Mouse (Mus musculus) MEL (cell line): ENCODE measurements around the gene Cabcoco1. TPM values are rescaled to one million over a fixed set of nuclear protein-coding genes. Genes with fewer than 3 reads are reported as not detected.

Source experiments
- DNase-seq: peaks from one replicate; pipeline ENCODE4 v3.0.0; 2011; ENCODE audit warnings: low read depth, low spot score
- H3K27ac ChIP-seq: 2 replicates; pipeline ENCODE4 v1.5.1; 2012; ENCODE audit warnings: low read depth, mild to moderate bottlenecking, control low read depth, low read length, moderate library complexity; ENCODE audit not compliant: control insufficient read depth
- H3K27me3 ChIP-seq, 2 experiments: fragments of 150-350 bp in 1 of 2; sonication (generic) in 1 of 2; 2 replicates each; pipeline ENCODE4 v1.6.1; 2012; ENCODE audit warnings: low read length in 2 of 2, mild to moderate bottlenecking in 2 of 2, improper control_type of control experiment in 1 of 2, moderate library complexity in 1 of 2; ENCODE audit not compliant: insufficient read depth in 2 of 2, control insufficient read depth in 1 of 2
- H3K36me3 ChIP-seq, 2 experiments: 2 replicates each; pipeline ENCODE4 v1.6.1; 2012 to 2014; ENCODE audit warnings: low read length in 2 of 2, improper control_type of control experiment in 1 of 2, inconsistent platforms in 1 of 2, mild to moderate bottlenecking in 1 of 2; ENCODE audit not compliant: insufficient read depth in 2 of 2, control insufficient read depth in 1 of 2
- H3K4me1 ChIP-seq, 2 experiments: fragments of 150-350 bp in 1 of 2; sonication (generic) in 1 of 2; 2 replicates each; pipeline ENCODE4 v1.6.1; 2012; ENCODE audit warnings: low read length in 2 of 2, improper control_type of control experiment in 1 of 2, mild to moderate bottlenecking in 1 of 2; ENCODE audit not compliant: insufficient read depth in 2 of 2, control insufficient read depth in 1 of 2
- H3K4me3 ChIP-seq, 2 experiments: fragments of 150-350 bp in 1 of 2; sonication (generic) in 1 of 2; 2 replicates each; pipeline ENCODE4 v1.5.1; 2012; ENCODE audit warnings: low read depth in 2 of 2, low read length in 2 of 2, mild to moderate bottlenecking in 2 of 2, moderate library complexity in 2 of 2, control low read depth in 1 of 2, improper control_type of control experiment in 1 of 2; ENCODE audit not compliant: control insufficient read depth in 1 of 2, insufficient read depth in 1 of 2
- H3K79me2 ChIP-seq: 2 replicates; pipeline ENCODE4 v1.6.1; 2012; ENCODE audit warnings: mild to moderate bottlenecking, low read length, moderate library complexity; ENCODE audit not compliant: control insufficient read depth, poor library complexity, insufficient read depth
- H3K9ac ChIP-seq: 2 replicates; pipeline ENCODE4 v1.6.1; 2012; ENCODE audit warnings: low read depth, mild to moderate bottlenecking, control low read depth, low read length, moderate library complexity; ENCODE audit not compliant: control insufficient read depth, poor library complexity, severe bottlenecking
- H3K9me3 ChIP-seq: fragments of 150-350 bp; sonication (generic); replicated peaks from 2 replicates; pipeline ENCODE4 v1.6.1; 2012; ENCODE audit warnings: mild to moderate bottlenecking, low read length, improper control_type of control experiment, moderate library complexity; ENCODE audit not compliant: insufficient read depth
- E2F4 ChIP-seq: IDR thresholded peaks from 2 replicates; pipeline ENCODE4 v1.6.1; 2011; ENCODE audit warnings: low read depth, low read length, improper control_type of control experiment, borderline replicate concordance
- EP300 ChIP-seq, 2 experiments: IDR thresholded peaks; 2 replicates each; pipeline ENCODE4 v1.6.1; 2011; ENCODE audit warnings: improper control_type of control experiment in 2 of 2, low read length in 2 of 2, low read depth in 1 of 2, mild to moderate bottlenecking in 1 of 2
- ETS1 ChIP-seq: IDR thresholded peaks from 2 replicates; pipeline ENCODE4 v1.6.1; 2012; ENCODE audit warnings: low read depth, mild to moderate bottlenecking, inconsistent platforms, low read length, improper control_type of control experiment, moderate library complexity
- HCFC1 ChIP-seq: IDR thresholded peaks from 2 replicates; pipeline ENCODE4 v1.6.1; 2012; ENCODE audit warnings: low read depth, mild to moderate bottlenecking, inconsistent platforms, low read length, improper control_type of control experiment, moderate library complexity
- KAT2A ChIP-seq: conservative IDR thresholded peaks from 2 replicates; pipeline ENCODE4 v1.6.1; 2012; ENCODE audit warnings: low read depth, low read length, improper control_type of control experiment, inconsistent platforms
- MAX ChIP-seq: IDR thresholded peaks from 2 replicates; pipeline ENCODE4 v1.6.1; 2011; ENCODE audit warnings: low read length, improper control_type of control experiment
- MAZ ChIP-seq: IDR thresholded peaks from 2 replicates; pipeline ENCODE4 v1.6.1; 2012; ENCODE audit warnings: low read depth, mild to moderate bottlenecking, inconsistent platforms, low read length, improper control_type of control experiment
- MXI1 ChIP-seq: IDR thresholded peaks from 2 replicates; pipeline ENCODE4 v1.6.1; 2011; ENCODE audit warnings: mild to moderate bottlenecking, low read depth, low read length, improper control_type of control experiment
- MYB ChIP-seq: IDR thresholded peaks from 2 replicates; pipeline ENCODE4 v1.6.1; 2011; ENCODE audit warnings: mild to moderate bottlenecking, low read depth, low read length, improper control_type of control experiment
- NRF1 ChIP-seq: IDR thresholded peaks from 2 replicates; pipeline ENCODE4 v1.6.1; 2014; ENCODE audit warnings: low read depth, mild to moderate bottlenecking, inconsistent platforms, low read length, improper control_type of control experiment, moderate library complexity; ENCODE audit not compliant: poor library complexity, insufficient read depth, severe bottlenecking
- RAD21 ChIP-seq: IDR thresholded peaks from 2 replicates; pipeline ENCODE4 v1.6.1; 2011; ENCODE audit warnings: mild to moderate bottlenecking, low read depth, low read length, improper control_type of control experiment
- RCOR1 ChIP-seq: IDR thresholded peaks from 2 replicates; pipeline ENCODE4 v1.6.1; 2012; ENCODE audit warnings: low read depth, mild to moderate bottlenecking, inconsistent platforms, low read length, improper control_type of control experiment
- UBTF ChIP-seq: IDR thresholded peaks from 2 replicates; pipeline ENCODE4 v1.6.1; 2012; ENCODE audit warnings: low read depth, mild to moderate bottlenecking, inconsistent platforms, low read length, improper control_type of control experiment, moderate library complexity, borderline replicate concordance; ENCODE audit not compliant: insufficient read depth
- USF1 ChIP-seq: IDR thresholded peaks from 2 replicates; pipeline ENCODE4 v1.6.1; 2014; ENCODE audit warnings: low read depth, mild to moderate bottlenecking, inconsistent platforms, low read length, improper control_type of control experiment, moderate library complexity
- USF2 ChIP-seq, 2 experiments: IDR thresholded peaks; 2 replicates each; pipeline ENCODE4 v1.6.1; 2011 to 2012; ENCODE audit warnings: improper control_type of control experiment in 2 of 2, low read length in 2 of 2, borderline replicate concordance in 1 of 2, inconsistent platforms in 1 of 2, low read depth in 1 of 2, mild to moderate bottlenecking in 1 of 2; ENCODE audit not compliant: insufficient read depth in 1 of 2
- ZKSCAN1 ChIP-seq: IDR thresholded peaks from 2 replicates; pipeline ENCODE4 v1.6.1; 2012; ENCODE audit warnings: low read depth, mild to moderate bottlenecking, inconsistent platforms, low read length, improper control_type of control experiment, moderate library complexity
- ZMIZ1 ChIP-seq: IDR thresholded peaks from 2 replicates; pipeline ENCODE4 v1.6.1; 2012; ENCODE audit warnings: low read depth, mild to moderate bottlenecking, inconsistent platforms, low read length, improper control_type of control experiment, moderate library complexity
- ZNF384 ChIP-seq: IDR thresholded peaks from 2 replicates; pipeline ENCODE4 v1.6.1; 2012; ENCODE audit warnings: low read depth, mild to moderate bottlenecking, inconsistent platforms, low read length, improper control_type of control experiment
- polyA plus RNA-seq, 2 experiments: library from polyadenylated mRNA; stranded (reverse) in 1 of 2; unstranded in 1 of 2; fragments of >175 nt in 1 of 2; fragments of >200 nt in 1 of 2; gene quantifications; 2 replicates each; pipeline versions ENCODE4 v1.2.1 to v1.2.4; 2012; ENCODE audit warnings: low replicate concordance in 2 of 2, low read depth in 1 of 2; ENCODE audit not compliant: insufficient read length in 2 of 2, insufficient read depth in 1 of 2, missing spikeins in 1 of 2
- total RNA-seq: library from RNA; depleted of rRNA; stranded (reverse); fragments of 300-350 nt; gene quantifications from 2 replicates; pipeline ENCODE4 v1.2.3, GENCODE M21; 2012

The Cabcoco1 gene
- total and polyA plus RNA-seq, 3 experiments, result not detected

DNA sequence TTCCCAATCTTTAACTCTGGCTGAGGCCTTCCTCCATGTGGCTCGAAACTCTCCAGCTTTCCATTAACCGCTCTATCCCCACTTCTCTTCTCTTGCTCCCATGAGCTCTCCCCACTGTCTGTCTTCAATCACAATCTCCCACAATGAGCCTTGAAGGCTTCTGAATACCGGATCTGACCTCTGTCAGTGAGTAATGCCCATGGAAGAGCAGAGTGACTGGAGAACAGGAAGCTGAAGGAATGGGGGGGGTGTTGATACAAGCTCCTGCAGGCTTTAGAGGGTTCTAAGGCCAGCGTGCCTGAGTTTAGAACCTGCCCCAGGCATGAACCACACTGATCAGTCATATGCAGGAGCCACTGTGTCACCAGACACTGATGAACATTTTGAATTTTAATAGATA is 150.1 kb downstream of the Cabcoco1 start:
- TF ChIP-seq ZMIZ1, result no peak
- no peak for TF ChIP-seq EP300 (IDR thresholded peaks at IDR 0.05; ENCODE audit: low read depth in 1 of 2, low read length in 2 of 2)
- TF ChIP-seq RCOR1, result no peak
- no peak for TF ChIP-seq USF1
- TF ChIP-seq UBTF, result no peak
- no peak for TF ChIP-seq ZKSCAN1
- TF ChIP-seq MXI1, result no peak
- no peak for TF ChIP-seq MYB
- TF ChIP-seq MAZ, result no peak
- no peak for TF ChIP-seq ZNF384
- TF ChIP-seq USF2 (IDR thresholded peaks at IDR 0.05; ENCODE audit: borderline replicate concordance in 1 of 2, insufficient read depth in 1 of 2, low read depth in 1 of 2, low read length in 2 of 2), result no peak
- no peak for TF ChIP-seq MAX
- TF ChIP-seq KAT2A, result no peak
- TF ChIP-seq NRF1, result no peak
- TF ChIP-seq, all 39 proteins: peak for 0
- Histone ChIP-seq H3K27ac (no peak overlapping the region), H3K79me2 (no peaks in the 10 kb centered on the region), H3K9me3 (no peaks in the 10 kb centered on the region), H3K9ac (no peak overlapping the region), H3K4me1 (no peaks in the 10 kb centered on the region), H3K4me3 (no peak overlapping the region), H3K27me3 (no peaks in the 10 kb centered on the region), H3K36me3 (no peaks in the 10 kb centered on the region)
- no peak for DNase-seq

GRCm38 (mm10) chr10:68388802-68389201 is 152.9 kb downstream of the Cabcoco1 start:
- Histone ChIP-seq H3K79me2 (no peaks in the 10 kb centered on the region), H3K4me1 (no peaks in the 10 kb centered on the region), H3K4me3 (no peak overlapping the region), H3K27me3 (no peaks in the 10 kb centered on the region), H3K9ac (no peak overlapping the region), H3K27ac (no peak overlapping the region), H3K36me3 (no peaks in the 10 kb centered on the region), H3K9me3 (no peaks in the 10 kb centered on the region)
- TF ChIP-seq UBTF, result no peak
- no peak for TF ChIP-seq HCFC1
- TF ChIP-seq RAD21, result no peak
- TF ChIP-seq ETS1, result no peak
- TF ChIP-seq MAZ, result no peak
- no peak for TF ChIP-seq EP300 (IDR thresholded peaks at IDR 0.05; ENCODE audit: low read depth in 1 of 2, low read length in 2 of 2)
- TF ChIP-seq E2F4, result no peak
- TF ChIP-seq USF2 (IDR thresholded peaks at IDR 0.05; ENCODE audit: borderline replicate concordance in 1 of 2, insufficient read depth in 1 of 2, low read depth in 1 of 2, low read length in 2 of 2), result no peak
- no peak for DNase-seq
